Mouse (Mus musculus) brain, embryonic 14.5 days (tissue): Measurements from ENCODE around the gene Gm10638. TPM values are rescaled to one million over a fixed set of nuclear protein-coding genes. Genes with fewer than 3 reads are reported as not detected.
A peak's percentile ranks its signal among the peaks of the same experiment; 100 is the strongest.

Experiments used
- DNase-seq: peaks from one replicate; pipeline ENCODE4 v3.0.0-alpha.2; 2011; ENCODE audit warnings: low read depth
- CTCF ChIP-seq: fragments of 200-500 bp; IDR thresholded peaks from 2 replicates; pipeline ENCODE4 v1.5.1; 2012; ENCODE audit warnings: inconsistent platforms, mild to moderate bottlenecking, moderate library complexity, borderline replicate concordance; ENCODE audit not compliant: insufficient read depth, insufficient read length; ENCODE audit errors: extremely low read depth
- POLR2A ChIP-seq: fragments of 200-500 bp; IDR thresholded peaks from 2 replicates; pipeline ENCODE4 v1.6.1; 2012; ENCODE audit warnings: mild to moderate bottlenecking, inconsistent platforms, borderline replicate concordance; ENCODE audit not compliant: poor library complexity, insufficient read depth, insufficient read length, severe bottlenecking; ENCODE audit errors: extremely low read depth
- polyA plus RNA-seq: library from polyadenylated mRNA; depleted of rRNA; stranded (reverse); fragments of >200 nt; gene quantifications from 2 replicates; pipeline ENCODE4 v1.2.3, GENCODE M21; 2012

Gene Gm10638
- polyA plus RNA-seq, 1 experiment: 1.7 TPM

GRCm38 (mm10) chr8:86740899-86741298, 4.6 kb upstream of the Gm10638 start:
- DNase-seq: no peak
- TF ChIP-seq CTCF: no peak
- no peak for TF ChIP-seq POLR2A

DNA sequence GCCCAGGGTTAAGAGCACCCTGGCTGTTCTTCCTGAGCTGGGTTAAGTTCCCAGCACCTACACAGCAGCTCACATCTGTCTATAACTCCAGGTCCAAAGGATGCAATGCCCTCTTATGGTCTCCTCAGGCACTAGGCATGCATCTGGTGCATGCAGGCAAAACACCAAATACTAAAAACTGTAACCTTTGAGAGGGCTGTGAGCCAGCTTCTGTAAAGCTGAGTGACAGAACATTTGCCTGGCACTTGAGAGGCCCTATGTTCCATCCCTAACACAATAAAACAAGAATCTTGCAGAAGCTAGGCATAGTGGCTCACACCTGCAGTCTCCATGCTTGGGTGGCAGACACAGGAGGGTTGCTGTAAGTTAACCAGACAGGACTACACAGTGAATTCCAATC, 3.9 kb upstream of the Gm10638 start:
- TF ChIP-seq POLR2A (no peak), CTCF (no peak)
- DNase-seq: no peak

DNA sequence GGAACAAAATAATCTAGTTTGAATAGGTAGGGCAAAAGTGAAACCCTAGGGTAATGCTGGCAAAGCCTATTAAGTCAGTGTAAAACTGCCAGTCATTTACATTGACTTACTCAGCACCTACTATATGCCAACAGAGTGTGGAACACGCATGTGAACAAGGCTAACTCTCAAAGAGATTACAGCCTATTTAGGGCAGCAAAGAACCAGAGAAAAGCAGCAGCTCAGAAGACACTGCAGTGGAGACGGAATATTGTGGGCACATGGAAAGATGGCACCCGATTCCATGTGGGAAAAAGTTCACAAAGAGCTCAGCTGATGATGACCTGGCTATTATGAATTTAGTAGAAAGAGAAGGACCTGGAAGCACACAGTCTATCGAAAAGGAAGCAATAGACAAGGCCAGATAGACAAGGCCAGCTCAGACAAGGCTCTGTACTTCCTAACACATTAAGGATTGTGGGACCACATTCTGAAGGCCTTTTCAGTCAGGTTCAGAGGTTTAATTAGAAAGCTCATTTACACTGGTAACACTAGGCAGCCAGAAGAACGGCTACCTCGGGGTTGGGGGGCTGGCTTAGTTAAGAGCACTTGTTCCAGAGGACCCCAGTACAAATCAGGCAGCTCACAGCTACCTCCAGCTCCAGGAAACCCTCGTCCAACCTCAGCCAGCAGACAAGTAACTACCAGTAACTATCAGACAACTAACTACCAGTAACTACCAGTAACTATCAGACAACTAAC, 2.7 kb upstream of the Gm10638 start:
- TF ChIP-seq CTCF (no peak), POLR2A (no peak)
- no peak for DNase-seq

- no peak for DNase-seq
- TF ChIP-seq POLR2A (no peak), CTCF (no peak)
These were observed 932 bp upstream of the Gm10638 start for GRCm38 (mm10) chr8:86744313-86745220.

- no peak for TF ChIP-seq CTCF
- peak; percentile 93 for TF ChIP-seq POLR2A
- peak; percentile 97 for DNase-seq
These were observed 489 bp downstream of the Gm10638 start for GRCm38 (mm10) chr8:86745935-86746441.

GRCm38 (mm10) chr8:86746511-86746910, 1.0 kb downstream of the Gm10638 start:
- TF ChIP-seq CTCF (no peak), POLR2A (no peak)
- DNase-seq: no peak

GRCm38 (mm10) chr8:86749842-86750241, 4.3 kb downstream of the Gm10638 start:
- no peak for DNase-seq
- TF ChIP-seq CTCF (no peak), POLR2A (no peak)

GRCm38 (mm10) chr8:86756948-86757733, 11.6 kb downstream of the Gm10638 start:
- DNase-seq: peak; percentile 71

GRCm38 (mm10) chr8:86758651-86759050, 13.2 kb downstream of the Gm10638 start:
- DNase-seq: no peak
- TF ChIP-seq POLR2A: no peak
- TF ChIP-seq CTCF: no peak

More at GRCm38 (mm10) chr8:86756948-86757733, 11.6 kb downstream of the Gm10638 start:
- TF ChIP-seq POLR2A: no peak

DNA sequence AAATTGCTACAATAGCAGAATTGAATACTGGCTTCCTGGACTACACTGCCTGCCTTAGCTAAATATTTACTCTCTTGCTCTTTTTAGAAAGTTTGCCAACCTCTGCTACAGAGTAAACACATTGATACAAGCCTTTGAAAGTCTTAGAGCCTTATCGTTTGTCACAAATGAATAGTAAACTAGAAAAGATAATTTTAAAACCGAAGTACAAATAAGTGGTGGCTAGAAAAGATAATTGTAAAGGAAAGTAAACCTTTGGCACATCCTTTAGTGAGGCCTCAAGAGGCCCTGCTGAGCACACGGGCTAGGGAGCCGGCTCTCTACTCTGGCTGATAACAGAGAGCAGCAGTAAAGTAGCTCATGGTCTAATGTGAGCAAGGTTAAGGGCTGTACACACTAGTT, 13.6 kb downstream of the Gm10638 start:
- TF ChIP-seq POLR2A (no peak), CTCF (no peak)
- DNase-seq: no peak

- no peak for TF ChIP-seq POLR2A
- TF ChIP-seq CTCF: no peak
- no peak for DNase-seq
These were observed 15.2 kb downstream of the Gm10638 start for GRCm38 (mm10) chr8:86760746-86761145.
